Mouse (Mus musculus): ENCODE results near the gene Tbc1d7. TPM values are rescaled to one million over a fixed set of nuclear protein-coding genes. Genes with fewer than 3 reads are reported as not detected.
A peak's percentile ranks its signal among the peaks of the same experiment; 100 is the strongest.

Tbc1d7 gene
- polyA plus RNA-seq, 1 experiment: 18.1 TPM

- Histone ChIP-seq H3K4me1 (ENCODE audit: control insufficient read depth, insufficient read depth, low read length) (no peaks in the 10 kb centered on the region; the same call in 1 of the 2 replicates), H3K27ac (ENCODE audit: control insufficient read depth, insufficient read depth, low read depth, low read length) (no peak overlapping the region), H3K27me3 (ENCODE audit: control insufficient read depth, insufficient read depth, low read length) (no peaks in the 10 kb centered on the region), H3K36me3 (ENCODE audit: control insufficient read depth, insufficient read depth, low read length) (no peaks in the 10 kb centered on the region), H3K4me3 (ENCODE audit: control insufficient read depth, low read depth, low read length) (no peak overlapping the region)
- TF ChIP-seq CTCF (IDR thresholded peaks at IDR 0.05; ENCODE audit: control insufficient read depth, insufficient read depth, insufficient replicate concordance, low read depth, low read length) (no peak), POLR2A (IDR thresholded peaks at IDR 0.05; ENCODE audit: control insufficient read depth, low read depth, low read length) (no peak)
Measured at GRCm38 (mm10) chr13:43196000-43196399, 24.7 kb upstream of the Tbc1d7 start.

- no peak overlapping the region for H3K27ac ChIP-seq (ENCODE audit: control insufficient read depth, insufficient read depth, low read depth, low read length)
- no peak overlapping the region for H3K4me3 ChIP-seq (ENCODE audit: control insufficient read depth, low read depth, low read length)
- H3K36me3 ChIP-seq (ENCODE audit: control insufficient read depth, insufficient read depth, low read length): no peaks in the 10 kb centered on the region
- no peaks in the 10 kb centered on the region for H3K27me3 ChIP-seq (ENCODE audit: control insufficient read depth, insufficient read depth, low read length)
- TF ChIP-seq POLR2A (IDR thresholded peaks at IDR 0.05; ENCODE audit: control insufficient read depth, low read depth, low read length): no peak
- no peak for TF ChIP-seq CTCF (IDR thresholded peaks at IDR 0.05; ENCODE audit: control insufficient read depth, insufficient read depth, insufficient replicate concordance, low read depth, low read length)
- H3K4me1 ChIP-seq (ENCODE audit: control insufficient read depth, insufficient read depth, low read length): no peaks in the 10 kb centered on the region; the same call in 1 of the 2 replicates
Measured at GRCm38 (mm10) chr13:43193932-43194331, 22.6 kb upstream of the Tbc1d7 start.

DNA sequence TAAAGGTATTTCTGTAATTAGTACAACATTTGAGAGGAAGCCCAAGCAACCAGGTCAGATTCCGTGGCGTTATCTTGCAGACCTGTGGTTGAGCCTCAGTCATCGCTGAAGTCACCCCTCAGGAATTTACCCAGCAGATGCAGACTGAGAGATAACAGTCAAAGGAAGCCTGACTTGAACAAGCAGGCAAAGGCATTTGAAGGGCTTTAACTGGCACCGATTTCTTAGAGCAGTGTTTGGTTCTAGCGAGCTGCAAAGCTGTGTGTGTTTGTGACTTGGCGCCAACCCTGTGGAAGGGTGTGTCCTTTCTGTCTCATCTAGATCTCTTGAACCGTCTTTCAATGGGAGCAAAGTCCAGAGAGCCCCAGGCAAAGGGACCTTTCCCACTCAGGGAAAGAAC lies 22.0 kb upstream of the Tbc1d7 start:
- TF ChIP-seq CTCF (IDR thresholded peaks at IDR 0.05; ENCODE audit: control insufficient read depth, insufficient read depth, insufficient replicate concordance, low read depth, low read length) (no peak), POLR2A (IDR thresholded peaks at IDR 0.05; ENCODE audit: control insufficient read depth, low read depth, low read length) (no peak)

DNA sequence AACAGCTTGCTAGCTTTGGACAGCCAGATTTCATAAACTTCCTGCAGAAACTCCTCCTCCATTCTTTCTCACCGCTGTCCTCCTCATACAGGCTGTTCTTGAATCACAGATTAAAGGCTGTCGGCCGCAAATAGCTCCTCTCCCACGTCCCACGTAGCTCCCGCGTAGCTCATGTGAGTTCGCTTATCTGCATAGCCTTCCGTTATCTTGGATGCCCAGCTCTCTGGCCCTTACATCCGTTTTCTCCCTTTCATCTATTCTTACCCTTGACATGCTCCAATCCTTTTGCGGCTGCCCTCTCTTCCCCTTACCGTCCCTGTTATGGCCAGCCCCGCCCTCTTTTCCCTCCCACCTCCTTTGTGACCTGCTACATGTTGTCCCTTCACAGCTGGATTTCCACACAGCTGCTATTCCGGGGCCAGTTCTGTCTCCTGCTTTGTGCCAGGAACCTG lies 20.5 kb upstream of the Tbc1d7 start:
- no peaks in the 10 kb centered on the region for H3K36me3 ChIP-seq (ENCODE audit: control insufficient read depth, insufficient read depth, low read length)
- no peaks in the 10 kb centered on the region for H3K27me3 ChIP-seq (ENCODE audit: control insufficient read depth, insufficient read depth, low read length)
- peak overlapping the region; percentile 22; the same call in 1 of the 2 replicates for H3K4me3 ChIP-seq (ENCODE audit: control insufficient read depth, low read depth, low read length)
- TF ChIP-seq CTCF (IDR thresholded peaks at IDR 0.05; ENCODE audit: control insufficient read depth, insufficient read depth, insufficient replicate concordance, low read depth, low read length): no peak
- no peak for TF ChIP-seq POLR2A (IDR thresholded peaks at IDR 0.05; ENCODE audit: control insufficient read depth, low read depth, low read length)
- H3K27ac ChIP-seq (ENCODE audit: control insufficient read depth, insufficient read depth, low read depth, low read length): peak overlapping the region; percentile 36
- no peaks in the 10 kb centered on the region; the same call in 1 of the 2 replicates for H3K4me1 ChIP-seq (ENCODE audit: control insufficient read depth, insufficient read depth, low read length)

More for the DNA sequence above, 22.0 kb upstream of the Tbc1d7 start:
- no peak overlapping the region for H3K27ac ChIP-seq (ENCODE audit: control insufficient read depth, insufficient read depth, low read depth, low read length)
- H3K27me3 ChIP-seq (ENCODE audit: control insufficient read depth, insufficient read depth, low read length): no peaks in the 10 kb centered on the region
- H3K36me3 ChIP-seq (ENCODE audit: control insufficient read depth, insufficient read depth, low read length): no peaks in the 10 kb centered on the region
- no peaks in the 10 kb centered on the region; the same call in 1 of the 2 replicates for H3K4me1 ChIP-seq (ENCODE audit: control insufficient read depth, insufficient read depth, low read length)
- no peak overlapping the region for H3K4me3 ChIP-seq (ENCODE audit: control insufficient read depth, low read depth, low read length)

DNA sequence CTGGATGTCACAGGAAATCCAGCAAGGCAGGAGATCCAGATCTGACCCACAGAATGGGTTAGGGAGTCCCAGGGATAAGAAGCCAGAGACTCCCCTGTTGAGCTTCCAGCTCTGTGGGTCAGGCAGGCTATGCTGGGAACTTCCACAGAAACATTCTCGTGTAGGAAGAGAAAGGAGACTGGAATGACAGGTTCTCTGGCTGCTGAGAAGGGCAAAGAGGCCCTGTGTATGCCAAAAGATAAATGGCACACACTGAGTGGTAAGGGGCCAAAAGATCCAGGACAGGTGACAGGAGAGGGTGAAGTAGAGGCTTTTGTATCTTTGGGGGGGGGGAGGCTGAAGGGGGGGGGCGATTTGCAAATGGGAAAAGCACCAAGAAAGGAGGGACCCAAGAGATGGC lies 20.0 kb upstream of the Tbc1d7 start:
- Histone ChIP-seq H3K4me1 (ENCODE audit: control insufficient read depth, insufficient read depth, low read length) (no peaks in the 10 kb centered on the region; the same call in 1 of the 2 replicates), H3K27me3 (ENCODE audit: control insufficient read depth, insufficient read depth, low read length) (no peaks in the 10 kb centered on the region), H3K27ac (ENCODE audit: control insufficient read depth, insufficient read depth, low read depth, low read length) (peak overlapping the region; percentile 54; the same call in 1 of the 2 replicates), H3K36me3 (ENCODE audit: control insufficient read depth, insufficient read depth, low read length) (no peaks in the 10 kb centered on the region), H3K4me3 (ENCODE audit: control insufficient read depth, low read depth, low read length) (no peak overlapping the region)
- no peak for TF ChIP-seq POLR2A (IDR thresholded peaks at IDR 0.05; ENCODE audit: control insufficient read depth, low read depth, low read length)
- TF ChIP-seq CTCF (IDR thresholded peaks at IDR 0.05; ENCODE audit: control insufficient read depth, insufficient read depth, insufficient replicate concordance, low read depth, low read length): no peak

DNA sequence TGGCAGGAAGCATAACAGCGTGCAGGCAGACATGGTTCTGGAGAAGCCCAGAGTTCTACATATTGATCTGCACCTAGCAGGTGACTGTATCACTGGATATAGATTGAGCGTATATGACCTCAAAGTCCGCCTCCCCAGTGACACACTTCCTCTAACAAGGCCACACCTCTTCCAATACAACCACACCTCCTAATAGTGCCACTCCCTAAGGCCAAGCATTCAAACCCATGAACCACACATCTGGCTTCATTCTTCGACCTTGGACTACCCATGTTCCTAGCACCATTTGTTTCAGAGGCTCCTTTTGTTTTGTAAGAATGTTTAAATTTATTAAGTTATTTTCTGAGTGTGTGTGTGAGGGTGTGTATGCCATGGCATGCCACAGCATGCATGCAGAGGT lies 16.4 kb upstream of the Tbc1d7 start:
- H3K27ac ChIP-seq (ENCODE audit: control insufficient read depth, insufficient read depth, low read depth, low read length): no peak overlapping the region
- H3K4me3 ChIP-seq (ENCODE audit: control insufficient read depth, low read depth, low read length): no peak overlapping the region
- H3K4me1 ChIP-seq (ENCODE audit: control insufficient read depth, insufficient read depth, low read length): peaks cover 2% of the 10 kb centered on the region
- TF ChIP-seq CTCF (IDR thresholded peaks at IDR 0.05; ENCODE audit: control insufficient read depth, insufficient read depth, insufficient replicate concordance, low read depth, low read length): no peak
- no peaks in the 10 kb centered on the region for H3K36me3 ChIP-seq (ENCODE audit: control insufficient read depth, insufficient read depth, low read length)
- no peaks in the 10 kb centered on the region for H3K27me3 ChIP-seq (ENCODE audit: control insufficient read depth, insufficient read depth, low read length)

GRCm38 (mm10) chr13:43183248-43184055 lies 12.2 kb upstream of the Tbc1d7 start:
- no peak overlapping the region for H3K27ac ChIP-seq (ENCODE audit: control insufficient read depth, insufficient read depth, low read depth, low read length)
- H3K4me1 ChIP-seq (ENCODE audit: control insufficient read depth, insufficient read depth, low read length): peaks cover 4% of the 10 kb centered on the region
- H3K4me3 ChIP-seq (ENCODE audit: control insufficient read depth, low read depth, low read length): no peak overlapping the region
- no peaks in the 10 kb centered on the region for H3K27me3 ChIP-seq (ENCODE audit: control insufficient read depth, insufficient read depth, low read length)
- TF ChIP-seq POLR2A (IDR thresholded peaks at IDR 0.05; ENCODE audit: control insufficient read depth, low read depth, low read length) (no peak), CTCF (IDR thresholded peaks at IDR 0.05; ENCODE audit: control insufficient read depth, insufficient read depth, insufficient replicate concordance, low read depth, low read length) (no peak)
- H3K36me3 ChIP-seq (ENCODE audit: control insufficient read depth, insufficient read depth, low read length): no peaks in the 10 kb centered on the region
